Mouse (Mus musculus): ENCODE data around the gene Oca2.

Gene Oca2

DNA sequence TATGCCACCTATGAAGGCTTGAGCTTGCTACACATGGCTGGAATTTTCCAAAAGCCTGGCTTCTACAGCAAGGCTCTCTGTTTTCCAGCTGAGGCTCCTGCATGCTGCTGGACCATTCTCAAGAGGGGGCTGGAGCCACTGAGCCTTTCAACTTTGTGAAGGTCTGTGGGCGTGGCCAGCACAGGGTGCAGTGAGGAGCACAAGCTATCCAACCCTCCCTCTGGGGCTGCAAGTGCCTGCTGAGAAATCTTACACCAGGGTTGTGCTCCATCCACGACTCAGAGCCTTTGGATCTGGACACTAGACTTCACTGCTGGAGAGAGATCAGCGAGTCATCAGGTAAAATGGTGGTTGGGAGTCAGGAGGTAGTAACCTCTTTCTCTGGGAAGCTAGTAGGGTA is at the start of gene Oca2:
Gene Oca2, plus strand, starts transcription at position 218 of the 400 bp plus-strand sequence.
- no peak for DNase-seq (ENCODE audit: low read depth)

GRCm38 (mm10) chr7:56191041-56191440 is 48.5 kb upstream of the Oca2 start:
- no peak for DNase-seq (ENCODE audit: low read depth)

GRCm38 (mm10) chr7:56191661-56192060 is 47.9 kb upstream of the Oca2 start:
- no peak for DNase-seq (ENCODE audit: low read depth)

DNA sequence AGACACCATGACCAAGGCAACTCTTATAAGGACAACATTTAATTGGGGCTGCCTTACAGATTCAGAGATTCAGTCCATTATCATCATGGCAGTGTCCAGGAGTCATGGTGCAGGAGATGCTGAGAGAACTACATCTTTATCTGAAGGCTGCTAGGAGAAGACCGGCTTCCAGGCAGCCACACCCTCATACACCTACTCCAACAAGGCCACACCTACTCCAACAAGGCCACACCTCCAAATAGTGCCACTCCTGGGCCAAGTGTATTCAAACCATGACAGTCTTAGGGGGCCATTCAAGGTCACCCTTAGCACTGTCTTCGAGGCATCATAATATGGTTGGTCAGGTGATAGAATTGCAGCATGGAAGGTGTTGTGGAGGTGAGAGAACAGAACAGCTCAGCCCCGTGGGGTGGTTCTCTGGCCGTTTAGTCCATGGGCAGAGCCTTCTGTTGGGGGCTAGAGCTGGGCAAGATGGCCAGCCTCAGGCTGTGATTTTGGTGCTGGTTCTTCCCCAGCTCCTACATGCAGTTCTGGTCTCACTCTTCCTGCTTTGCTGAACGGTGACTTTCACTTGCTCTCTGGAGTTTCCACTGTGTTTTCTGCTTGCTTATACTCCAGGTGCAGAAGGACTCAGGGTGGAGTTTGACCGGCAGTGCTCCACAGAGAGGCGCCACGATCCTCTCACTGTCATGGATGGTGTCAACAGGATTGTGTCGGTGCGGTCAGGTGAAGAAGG is 37.9 kb upstream of the Oca2 start:
- no peak for DNase-seq (ENCODE audit: low read depth)

DNA sequence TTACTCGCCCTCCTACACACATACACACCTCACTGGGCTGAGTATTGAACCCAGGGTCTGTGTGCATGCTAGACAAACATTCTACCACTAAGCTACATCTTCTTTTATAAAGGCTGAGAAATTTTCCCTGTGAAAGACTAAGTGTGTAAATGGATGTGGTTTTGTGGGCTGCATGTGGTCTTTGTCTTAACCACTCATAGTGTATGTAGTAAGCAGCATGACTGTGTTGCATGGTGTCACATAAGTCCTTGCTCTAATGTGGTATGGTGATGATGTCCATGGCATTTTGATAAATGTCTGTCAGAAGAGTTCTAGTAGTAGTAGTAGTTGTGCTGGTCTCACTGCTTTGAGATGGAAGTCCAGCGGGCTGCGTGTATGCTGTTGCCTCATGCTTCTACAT is 36.7 kb upstream of the Oca2 start:
- no peak for DNase-seq (ENCODE audit: low read depth)

DNA sequence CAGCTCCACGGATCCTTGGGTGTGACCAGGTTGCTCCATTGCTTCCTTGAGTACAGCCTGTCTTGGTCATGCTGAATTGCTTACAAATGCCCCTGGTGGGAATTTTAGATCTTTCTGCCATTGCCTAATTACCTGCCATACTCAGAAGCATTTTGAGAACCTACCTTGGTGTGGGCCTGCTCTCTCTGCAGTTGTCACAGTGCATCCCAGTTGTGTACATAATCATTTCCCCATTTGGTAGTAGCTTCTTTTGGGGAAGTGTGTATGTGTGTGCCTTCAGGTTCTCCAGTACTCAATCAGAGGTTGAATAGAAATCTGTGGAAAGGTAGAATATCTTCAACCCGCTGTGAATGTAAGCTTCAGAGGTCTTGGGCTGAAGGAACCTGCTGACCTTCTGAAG is 36.3 kb upstream of the Oca2 start:
- no peak for DNase-seq (ENCODE audit: low read depth)

DNA sequence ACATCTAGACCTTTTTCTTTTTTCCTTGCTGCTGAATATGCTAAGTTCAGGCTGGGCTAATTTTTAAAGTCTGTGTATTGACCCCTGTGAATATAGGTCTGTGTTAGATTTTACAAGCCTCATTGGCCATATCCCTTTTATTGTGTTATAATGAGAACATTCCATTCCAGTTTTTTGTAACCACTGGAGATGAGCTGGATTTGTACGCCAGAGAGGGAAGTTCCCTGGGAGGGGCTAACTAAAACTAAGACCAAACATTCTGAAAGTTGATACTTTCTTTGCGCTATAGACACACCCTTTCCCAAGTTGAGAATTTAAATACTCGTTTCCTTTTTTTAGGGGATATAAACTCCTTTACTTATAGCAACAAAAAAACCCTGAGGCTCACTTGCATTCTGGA is 34.7 kb upstream of the Oca2 start:
- DNase-seq (ENCODE audit: low read depth) = no peak

DNA sequence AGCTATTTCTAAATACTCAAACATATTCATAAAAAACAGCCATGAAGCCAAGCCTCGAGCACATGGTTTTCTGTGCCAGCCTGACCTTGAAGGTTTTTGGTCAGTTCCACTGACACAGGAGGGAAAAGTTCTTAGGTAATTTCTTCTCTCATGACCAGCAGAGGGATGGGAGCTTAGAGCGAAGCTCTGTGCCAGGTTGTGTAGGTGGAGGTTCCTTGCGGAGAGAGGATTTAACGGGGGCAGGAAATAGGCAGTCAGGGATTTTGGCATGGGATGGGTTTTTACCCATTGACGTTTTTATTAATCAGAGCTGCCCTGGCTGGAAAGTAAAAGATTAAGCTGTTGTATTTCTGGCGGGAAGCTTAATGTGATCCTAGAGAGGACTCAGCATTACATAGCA is 18.7 kb upstream of the Oca2 start:
- no peak for DNase-seq (ENCODE audit: low read depth)

DNA sequence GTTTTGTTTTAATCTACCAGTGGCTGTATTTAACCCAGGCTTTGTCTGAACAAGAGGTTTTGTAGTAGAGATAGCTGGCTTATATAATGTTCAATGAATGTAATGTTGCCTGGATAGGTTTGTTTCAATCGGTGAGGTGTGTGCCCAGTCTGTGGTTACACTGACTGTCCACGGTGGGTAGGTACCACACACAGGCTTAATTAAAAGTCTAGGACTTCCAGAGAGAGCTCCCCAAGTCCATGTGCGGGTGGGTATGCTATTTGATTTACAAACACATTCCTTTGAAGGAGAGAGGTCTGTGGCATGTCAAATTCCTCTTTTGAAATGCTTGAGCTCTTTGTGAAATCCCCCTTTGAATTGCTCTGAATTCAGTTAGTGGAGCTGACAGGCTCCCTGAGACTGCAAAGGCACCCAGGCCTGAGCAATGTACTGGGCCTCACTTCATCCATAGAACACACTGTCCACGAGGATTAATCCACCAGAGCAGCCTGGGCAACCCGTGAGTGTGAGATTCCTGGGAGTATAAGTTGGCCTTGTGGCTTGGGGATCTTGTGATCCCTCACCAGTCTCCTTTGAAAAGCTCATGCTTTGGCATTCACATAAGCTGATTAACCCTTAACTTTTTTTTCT is 3.7 kb upstream of the Oca2 start:
- DNase-seq (ENCODE audit: low read depth) = no peak

- DNase-seq (ENCODE audit: low read depth) = no peak
These were observed 2.9 kb upstream of the Oca2 start for GRCm38 (mm10) chr7:56236617-56237016.

- DNase-seq (ENCODE audit: low read depth) = no peak
These were observed 15.0 kb downstream of the Oca2 start for GRCm38 (mm10) chr7:56254568-56254967.

DNA sequence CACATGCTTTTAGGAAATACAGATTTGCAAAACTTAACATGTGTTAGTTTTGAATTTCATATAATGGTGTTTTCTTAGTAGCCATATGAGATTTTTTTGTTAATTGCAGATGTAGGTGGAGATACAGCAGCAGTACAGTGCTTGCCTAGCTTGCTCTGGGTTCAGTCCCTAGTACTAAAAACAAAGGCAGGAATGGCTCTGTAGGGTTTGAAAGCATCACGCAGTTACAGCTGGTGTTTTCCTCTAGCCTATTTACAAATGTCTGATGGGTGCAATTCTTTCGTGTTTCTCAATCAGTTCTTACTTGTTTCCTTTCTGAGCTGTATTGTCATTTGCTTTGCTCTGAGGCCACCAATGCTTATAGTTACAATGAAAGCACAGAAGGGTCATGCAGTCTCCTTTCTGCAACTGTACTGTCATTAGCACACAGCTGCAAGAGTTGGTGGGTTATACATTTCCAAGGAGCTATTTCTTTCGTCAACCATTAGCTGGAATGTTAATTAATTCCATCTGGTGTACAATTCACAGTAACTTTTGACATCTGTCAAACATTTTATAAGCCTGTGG is 18.4 kb downstream of the Oca2 start:
- DNase-seq (ENCODE audit: low read depth) = no peak

GRCm38 (mm10) chr7:56277506-56277905 is 37.9 kb downstream of the Oca2 start:
- no peak for DNase-seq (ENCODE audit: low read depth)

DNA sequence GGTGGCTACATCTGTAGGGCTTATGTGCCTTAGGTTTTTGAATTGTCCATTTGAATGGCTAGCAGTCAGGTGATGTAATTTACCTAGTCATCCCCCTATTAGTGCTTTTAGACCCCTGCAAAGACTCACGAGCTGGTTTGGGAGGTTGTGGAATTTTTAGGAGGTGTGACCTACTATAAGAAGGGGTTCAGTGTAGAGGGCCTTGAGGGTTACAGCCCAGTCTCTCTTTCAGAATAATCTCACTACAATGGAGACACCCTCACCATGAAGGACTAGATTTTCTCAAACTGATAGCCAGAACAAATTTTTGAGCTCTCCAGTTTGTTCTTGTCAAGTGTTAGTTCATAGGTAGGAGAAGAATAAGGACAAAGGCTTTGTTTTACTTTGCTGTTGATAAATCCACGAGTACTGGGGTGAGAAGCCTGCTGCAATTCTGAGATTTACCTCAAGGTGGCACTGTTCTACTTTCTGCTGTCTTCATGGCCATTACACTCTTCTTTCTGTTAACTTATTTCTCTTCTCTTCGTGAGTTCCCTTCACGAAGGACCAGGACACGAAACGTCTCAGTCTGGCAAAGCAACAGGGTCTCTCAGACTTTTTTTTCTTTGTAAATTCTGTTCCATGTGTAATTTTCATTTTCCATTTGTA is 52.0 kb downstream of the Oca2 start:
- DNase-seq (ENCODE audit: low read depth) = peak; percentile 2

DNA sequence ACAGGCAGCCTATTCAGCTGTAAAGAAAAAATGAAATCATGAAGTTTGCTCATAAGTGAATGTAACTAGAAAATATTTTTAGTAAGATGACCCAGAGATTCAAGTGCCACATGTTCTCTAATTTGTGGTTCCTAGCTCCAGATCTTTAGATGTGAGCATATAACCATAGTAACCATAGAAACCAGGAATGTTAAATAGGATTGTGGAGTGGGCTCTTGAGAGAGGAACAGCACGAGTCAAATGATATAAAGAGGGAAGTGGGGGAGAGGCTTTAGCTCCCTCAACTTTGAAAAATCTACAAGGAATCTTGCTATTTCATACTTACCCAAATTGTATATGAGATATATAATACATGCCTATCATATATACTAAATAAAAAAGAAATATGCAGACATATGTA is 64.8 kb downstream of the Oca2 start:
- no peak for DNase-seq (ENCODE audit: low read depth)

- DNase-seq (ENCODE audit: low read depth) = no peak
These were observed 74.8 kb downstream of the Oca2 start for GRCm38 (mm10) chr7:56314358-56314757.

DNA sequence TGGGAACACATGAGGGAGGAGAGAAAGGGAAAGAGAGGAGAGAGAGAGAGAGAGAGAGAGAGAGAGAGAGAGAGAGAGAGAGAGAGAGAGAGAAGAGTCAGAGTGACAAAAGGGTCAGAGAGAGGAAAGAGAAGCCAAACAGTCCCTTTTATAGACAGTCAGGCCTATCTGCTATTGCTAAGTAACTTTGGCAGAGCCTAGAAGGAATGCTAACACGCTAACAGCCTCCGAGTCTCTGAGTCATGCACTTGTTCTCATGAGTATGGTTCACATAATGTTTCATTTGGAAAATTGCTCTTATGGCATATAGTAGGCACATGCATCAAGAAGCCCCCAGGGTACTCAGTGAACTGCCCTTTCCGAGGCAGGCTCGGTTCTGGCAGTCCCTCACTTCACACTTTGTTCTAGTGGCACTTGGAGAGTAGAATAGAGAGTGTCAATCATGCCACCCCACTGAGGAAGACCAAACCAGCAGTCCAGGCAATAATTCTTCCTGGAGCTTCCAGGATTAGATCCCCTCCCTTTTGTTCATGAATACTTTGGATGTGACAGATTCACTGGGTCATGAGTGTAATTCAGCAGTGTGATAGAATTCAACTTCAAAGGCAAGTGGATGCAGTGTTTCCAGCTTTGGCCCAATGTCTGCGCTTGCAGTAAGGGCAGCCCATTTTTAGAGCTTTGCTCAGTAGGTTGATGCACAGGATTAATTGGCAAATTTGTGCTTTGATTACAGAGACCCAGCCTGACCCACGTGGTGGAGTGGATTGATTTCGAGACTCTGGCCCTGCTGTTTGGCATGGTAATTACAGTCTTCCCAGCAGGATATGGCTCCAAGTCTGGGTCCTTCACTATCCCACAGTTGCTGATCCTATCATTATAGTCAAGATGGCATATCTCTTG is 76.3 kb downstream of the Oca2 start:
- no peak for DNase-seq (ENCODE audit: low read depth)

DNA sequence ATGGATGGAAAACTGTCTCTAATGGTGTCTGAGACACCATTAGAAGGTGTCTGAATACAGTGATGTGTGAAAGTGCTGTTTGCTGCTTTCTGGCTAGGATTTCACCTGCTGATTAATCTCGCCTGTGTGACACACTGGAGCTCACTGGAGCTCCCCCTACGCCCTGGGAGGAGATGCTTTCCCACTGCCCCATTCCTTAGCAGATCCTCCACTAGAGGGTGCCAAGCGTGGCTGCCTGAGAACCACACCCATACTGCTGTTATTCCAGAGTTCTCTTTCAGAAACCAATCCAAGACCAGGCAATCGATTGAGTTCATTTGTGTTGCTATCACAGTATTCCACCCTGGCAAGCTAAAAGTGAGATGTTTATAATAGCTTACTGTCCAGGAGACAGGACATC is 88.2 kb downstream of the Oca2 start:
- no peak for DNase-seq (ENCODE audit: low read depth)

DNA sequence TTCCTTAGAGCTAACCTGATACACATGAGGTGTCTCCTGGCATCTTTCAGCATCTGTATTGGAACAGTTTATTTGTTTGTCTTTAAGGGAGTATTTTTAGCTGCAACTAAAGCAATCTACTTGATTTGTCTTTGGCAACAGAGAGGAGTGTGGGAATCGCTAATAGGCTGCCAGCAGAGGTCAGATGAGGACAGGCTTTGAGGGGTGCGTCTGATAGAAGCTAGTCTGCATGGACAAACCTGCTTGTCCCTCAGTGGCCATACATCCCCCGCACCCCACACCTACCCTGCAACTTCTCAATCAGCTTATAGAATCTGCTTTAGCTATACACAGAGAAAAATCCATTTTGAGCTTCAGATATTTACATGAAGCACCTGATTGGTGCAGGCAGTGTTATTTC is 109.0 kb downstream of the Oca2 start:
- DNase-seq (ENCODE audit: low read depth) = no peak

DNA sequence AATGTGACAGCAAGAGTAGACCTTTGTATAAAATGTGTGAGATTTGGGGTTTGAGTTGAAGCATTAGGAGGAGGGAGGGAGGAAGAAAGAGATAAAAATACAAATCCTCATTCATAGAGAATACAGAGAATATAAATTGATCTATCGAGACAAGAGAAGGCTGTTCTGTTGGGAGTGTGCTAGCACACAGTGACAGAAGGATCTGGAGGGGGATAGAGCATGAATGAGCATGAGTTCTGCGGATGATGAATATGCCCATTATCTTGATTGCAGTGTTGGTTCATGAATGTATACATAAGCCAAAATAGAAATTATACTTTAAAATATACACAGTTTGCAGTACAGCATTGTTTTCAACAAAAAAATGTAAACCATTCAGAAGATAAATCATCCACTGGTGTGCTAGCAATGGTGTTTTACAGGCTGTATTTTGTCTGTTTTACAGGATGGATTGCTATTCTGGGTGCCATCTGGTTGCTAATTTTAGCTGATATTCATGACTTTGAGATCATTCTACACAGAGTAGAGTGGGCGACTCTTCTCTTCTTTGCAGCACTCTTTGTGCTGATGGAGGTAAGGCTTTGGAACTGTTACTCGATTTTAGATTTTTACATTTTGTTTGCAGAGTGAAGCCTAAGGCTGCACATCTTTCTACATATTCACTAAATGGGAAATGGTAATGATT is 117.2 kb downstream of the Oca2 start:
- no peak for DNase-seq (ENCODE audit: low read depth)

- no peak for DNase-seq (ENCODE audit: low read depth)
These were observed 142.3 kb downstream of the Oca2 start for GRCm38 (mm10) chr7:56381750-56382421.

All from naive thymus-derived CD4-positive, alpha-beta T cell, adult 2 months (primary cell).